Mouse (Mus musculus) ES-E14 (cell line): ENCODE results near the gene E130114P18Rik. TPM values are rescaled to one million over a fixed set of nuclear protein-coding genes. Genes with fewer than 3 reads are reported as not detected.

Source experiments
- DNase-seq: peaks from one replicate; pipeline ENCODE4 v3.0.0-alpha.2; 2013; ENCODE audit warnings: low read depth, low spot score
- H3K27ac ChIP-seq: 2 replicates; pipeline ENCODE4 v1.5.1; 2012; ENCODE audit warnings: low read depth, mild to moderate bottlenecking, low read length, moderate library complexity, mixed read lengths; ENCODE audit not compliant: poor library complexity, insufficient read depth, severe bottlenecking
- H3K36me3 ChIP-seq: 2 replicates; pipeline ENCODE4 v1.6.1; 2012; ENCODE audit warnings: mild to moderate bottlenecking, low read length, moderate library complexity, mixed read lengths; ENCODE audit not compliant: control insufficient read depth, poor library complexity, insufficient read depth, severe bottlenecking
- H3K4me1 ChIP-seq, 2 experiments: fragments of 150-350 bp in 1 of 2; sonication (generic) in 1 of 2; 2 replicates each; pipeline ENCODE4 v1.6.1; 2012; ENCODE audit warnings: low read length in 2 of 2, mild to moderate bottlenecking in 1 of 2, mixed read lengths in 1 of 2; ENCODE audit not compliant: control insufficient read depth in 2 of 2, insufficient read depth in 2 of 2, poor library complexity in 1 of 2
- H3K4me3 ChIP-seq, 2 experiments: fragments of 150-350 bp in 1 of 2; sonication (generic) in 1 of 2; 2 replicates each; pipeline ENCODE4 v1.5.1; 2012; ENCODE audit warnings: low read length in 2 of 2, low read depth in 1 of 2, mild to moderate bottlenecking in 1 of 2, mixed read lengths in 1 of 2; ENCODE audit not compliant: insufficient read depth in 1 of 2, poor library complexity in 1 of 2, severe bottlenecking in 1 of 2
- H3K9ac ChIP-seq: 2 replicates; pipeline ENCODE4 v1.6.1; 2012; ENCODE audit warnings: low read depth, mild to moderate bottlenecking, low read length, mixed read lengths; ENCODE audit not compliant: poor library complexity, insufficient read depth, severe bottlenecking
- H3K9me3 ChIP-seq: fragments of 150-350 bp; sonication (generic); 2 replicates; pipeline ENCODE4 v1.6.1; 2012; ENCODE audit warnings: low read depth, mild to moderate bottlenecking, low read length; ENCODE audit not compliant: control insufficient read depth, insufficient read depth
- CHD2 ChIP-seq: IDR thresholded peaks from 2 replicates; pipeline ENCODE4 v1.6.1; 2014; ENCODE audit warnings: mild to moderate bottlenecking, low read depth, low read length, inconsistent platforms
- HCFC1 ChIP-seq: IDR thresholded peaks from 2 replicates; pipeline ENCODE4 v1.6.1; 2012; ENCODE audit warnings: low read length, inconsistent platforms, borderline replicate concordance; ENCODE audit not compliant: insufficient read depth
- MAFK ChIP-seq: IDR thresholded peaks from 2 replicates; pipeline ENCODE4 v1.6.1; 2014; ENCODE audit warnings: mild to moderate bottlenecking, low read depth, low read length, inconsistent platforms; ENCODE audit not compliant: insufficient read depth
- ZC3H11A ChIP-seq: IDR thresholded peaks from 2 replicates; pipeline ENCODE4 v1.6.1; 2012; ENCODE audit warnings: low read depth, mild to moderate bottlenecking, inconsistent platforms, low read length, borderline replicate concordance
- ZNF384 ChIP-seq: IDR thresholded peaks from 2 replicates; pipeline ENCODE4 v1.6.1; 2012; ENCODE audit warnings: low read depth, low read length, inconsistent platforms
- in situ Hi-C, 2 experiments: fragments of 600-800 bp; cut with MboI; formaldehyde crosslinking; loops; one replicate each; pipeline ENCODE4 v1.15.1; 2025; ENCODE audit warnings: low sequenced_read_pairs in 2 of 2, inconsistent platforms in 1 of 2; ENCODE audit not compliant: unreplicated experiment in 2 of 2
- total RNA-seq: library from RNA; depleted of rRNA; stranded (reverse); fragments of 300-350 nt; gene quantifications from 2 replicates; pipeline ENCODE4 v1.2.3, GENCODE M21; 2012

E130114P18Rik gene
- total RNA-seq, 1 experiment: not detected

DNA sequence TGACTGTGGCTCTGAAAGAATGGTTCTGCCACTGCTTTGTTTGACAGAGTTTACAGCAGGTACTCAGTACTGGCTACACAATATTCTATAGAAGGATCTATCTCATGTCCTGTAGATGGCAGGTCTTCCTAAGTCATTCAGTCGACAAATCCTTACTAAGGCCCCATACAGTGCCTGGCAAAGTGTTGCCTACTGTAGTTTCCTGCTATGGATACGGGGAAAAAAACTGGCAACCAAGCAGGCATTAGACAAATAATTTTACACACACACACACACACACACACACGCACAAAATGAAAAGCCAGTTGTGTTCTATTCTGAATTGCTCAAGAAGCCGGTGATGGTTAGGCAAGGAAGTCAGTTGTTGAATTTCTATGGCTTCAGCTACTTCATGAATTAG, 130.6 kb downstream of the E130114P18Rik start:
- Histone ChIP-seq H3K27ac (no peak overlapping the region), H3K9me3 (no peaks in the 10 kb centered on the region), H3K36me3 (no peaks in the 10 kb centered on the region), H3K4me3 (no peak overlapping the region), H3K4me1 (no peaks in the 10 kb centered on the region), H3K9ac (no peak overlapping the region)
- in situ Hi-C loops: no loop called here
- TF ChIP-seq ZNF384 (no peak), HCFC1 (no peak), MAFK (no peak), ZC3H11A (no peak), CHD2 (no peak)
- DNase-seq: no peak

DNA sequence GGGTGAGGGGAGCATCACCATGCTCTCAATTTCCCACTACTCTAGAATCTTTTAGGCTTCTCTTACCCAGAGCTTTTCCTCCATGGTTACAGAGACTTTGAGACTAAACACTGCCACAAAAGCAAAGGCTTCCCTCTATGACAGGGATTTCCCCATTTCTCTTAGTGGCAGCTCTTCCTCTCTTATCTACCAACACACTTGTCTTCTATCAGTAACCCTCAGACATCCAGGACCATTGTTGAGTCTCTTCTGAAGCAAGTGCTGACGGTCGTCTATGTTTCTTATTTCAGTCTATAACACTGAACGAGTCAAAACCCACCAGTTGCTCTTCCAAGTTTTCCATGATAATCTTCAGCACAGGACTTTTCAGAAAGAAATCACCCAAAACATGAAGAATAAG, 137.5 kb downstream of the E130114P18Rik start:
- H3K4me3 ChIP-seq: no peak overlapping the region
- H3K36me3 ChIP-seq: no peaks in the 10 kb centered on the region
- TF ChIP-seq ZNF384: no peak
- no peak for TF ChIP-seq MAFK
- no peak for TF ChIP-seq HCFC1
- no peak for TF ChIP-seq ZC3H11A
- no peak for TF ChIP-seq CHD2
- H3K4me1 ChIP-seq: no peaks in the 10 kb centered on the region
- no peak overlapping the region for H3K27ac ChIP-seq
- no peak overlapping the region for H3K9ac ChIP-seq
- H3K9me3 ChIP-seq: no peaks in the 10 kb centered on the region
- DNase-seq: no peak
- in situ Hi-C loops: no loop called here

DNA sequence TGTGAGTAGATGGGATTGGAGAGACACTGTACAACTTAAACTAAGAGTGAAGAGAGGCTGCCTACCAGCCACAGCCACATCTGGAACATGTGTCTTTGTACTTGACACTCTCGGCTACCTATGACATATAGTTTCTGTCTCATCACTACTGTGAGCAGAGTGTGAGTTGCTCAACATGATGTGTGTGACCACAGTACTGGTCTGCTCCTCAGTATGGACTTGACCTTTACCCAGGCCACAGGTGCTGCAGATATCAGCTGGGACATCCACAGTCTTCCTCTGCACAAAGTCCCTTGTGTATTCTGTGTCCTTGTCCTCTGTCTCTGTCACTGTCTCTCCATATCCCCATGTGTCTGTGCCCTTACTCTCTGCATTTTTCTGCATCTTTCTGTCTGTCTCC, 141.3 kb downstream of the E130114P18Rik start:
- Histone ChIP-seq H3K27ac (no peak overlapping the region), H3K4me1 (no peaks in the 10 kb centered on the region), H3K9ac (no peak overlapping the region), H3K9me3 (no peaks in the 10 kb centered on the region), H3K36me3 (no peaks in the 10 kb centered on the region), H3K4me3 (no peak overlapping the region)
- DNase-seq: no peak
- TF ChIP-seq CHD2: no peak
- TF ChIP-seq HCFC1: no peak
- no peak for TF ChIP-seq ZC3H11A
- TF ChIP-seq ZNF384: no peak
- no peak for TF ChIP-seq MAFK
- in situ Hi-C loops: no loop called here

DNA sequence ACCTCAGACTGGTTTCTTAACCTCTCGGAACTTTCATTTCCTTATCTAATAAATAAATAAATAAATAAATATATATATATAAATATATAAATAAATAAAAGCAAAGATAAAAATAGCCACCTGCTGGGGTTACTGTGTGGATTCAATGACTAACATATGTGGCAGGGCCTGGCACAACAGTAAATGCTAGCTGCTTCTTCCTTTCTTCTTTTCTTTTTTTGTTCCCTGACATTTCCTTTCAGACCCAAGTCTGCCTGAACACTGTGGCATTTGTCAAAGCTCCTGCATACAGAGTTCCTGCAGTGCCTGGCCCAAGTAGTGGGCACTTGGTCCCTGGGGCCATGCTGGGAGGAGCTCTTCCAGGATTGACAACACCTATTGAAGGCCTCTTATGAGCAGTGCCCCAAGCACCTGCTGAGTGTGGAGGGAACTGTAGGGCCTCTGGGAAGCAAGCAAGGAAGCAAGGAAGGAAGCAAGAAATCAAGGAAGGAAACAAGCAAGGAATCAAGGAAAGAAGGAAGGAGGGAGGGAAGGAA, 142.1 kb downstream of the E130114P18Rik start:
- no peak overlapping the region for H3K4me3 ChIP-seq
- DNase-seq: no peak
- H3K9me3 ChIP-seq: no peaks in the 10 kb centered on the region
- no peak for TF ChIP-seq CHD2
- no peak for TF ChIP-seq ZNF384
- no peak for TF ChIP-seq MAFK
- no peak for TF ChIP-seq HCFC1
- TF ChIP-seq ZC3H11A: no peak
- H3K4me1 ChIP-seq: no peaks in the 10 kb centered on the region
- in situ Hi-C loops: no loop called here
- H3K36me3 ChIP-seq: no peaks in the 10 kb centered on the region
- H3K27ac ChIP-seq: no peak overlapping the region
- no peak overlapping the region for H3K9ac ChIP-seq

GRCm38 (mm10) chr4:97635296-97635755, 142.6 kb downstream of the E130114P18Rik start:
- no peaks in the 10 kb centered on the region for H3K36me3 ChIP-seq
- no peak overlapping the region for H3K4me3 ChIP-seq
- H3K9ac ChIP-seq: no peak overlapping the region
- TF ChIP-seq MAFK: no peak
- no peak for TF ChIP-seq ZC3H11A
- TF ChIP-seq CHD2: no peak
- no peak for TF ChIP-seq HCFC1
- no peak for TF ChIP-seq ZNF384
- H3K9me3 ChIP-seq: no peaks in the 10 kb centered on the region
- no peaks in the 10 kb centered on the region for H3K4me1 ChIP-seq
- H3K27ac ChIP-seq: no peak overlapping the region
- in situ Hi-C loops: no loop called here
- no peak for DNase-seq
